Mouse (Mus musculus): ENCODE measurements at regions not wholly inside any gene's neighbourhood (a gene's known extent, or its start where the extent isn't known, plus 50 kb on each side); places are given as distances from the start of the nearest gene placed in this dataset.

DNA sequence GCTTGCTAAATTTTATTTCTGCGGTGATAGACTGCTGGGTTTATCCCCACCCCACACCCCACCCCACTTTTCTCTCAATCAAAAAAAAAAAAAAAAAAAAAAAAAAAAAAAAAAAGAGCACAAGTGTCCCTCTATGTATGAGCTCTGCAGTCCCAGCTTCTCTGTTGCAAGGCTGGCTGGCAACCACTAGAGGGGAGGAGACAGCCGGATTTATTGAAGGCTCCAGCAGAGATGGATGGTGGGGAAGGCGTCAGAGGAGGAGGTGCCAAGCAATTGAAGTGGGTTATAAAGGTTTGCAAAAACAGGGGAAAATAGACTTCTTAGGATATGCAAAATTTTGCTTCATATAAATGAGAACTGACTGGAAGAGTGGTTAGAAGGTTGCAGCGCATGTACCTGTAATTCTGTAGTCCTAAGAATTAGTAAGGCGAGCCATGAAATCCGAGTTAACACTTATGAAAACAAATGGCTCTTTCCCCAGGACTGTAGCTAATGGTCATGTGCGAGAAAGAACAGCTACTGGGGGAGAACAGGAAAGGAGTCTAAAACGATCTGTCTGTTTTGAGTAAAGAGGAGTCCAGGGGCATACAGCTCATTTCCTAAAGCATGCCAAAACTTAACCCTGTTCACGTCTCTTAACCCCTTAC is 885.1 kb upstream of the Pou3f3 start:
- peaks cover 4% of the 10 kb centered on the region; the same call in 1 of the 2 replicates for H3K27me3 ChIP-seq (ENCODE audit: poor library complexity, severe bottlenecking)
- peak; percentile 64 for DNase-seq (ENCODE audit: extremely low spot score, low spot score)
- no peaks in the 10 kb centered on the region for H3K9me3 ChIP-seq
- H3K36me3 ChIP-seq (replicated peaks) = no peaks in the 10 kb centered on the region
- H3K4me3 ChIP-seq = peak overlapping the region; percentile 6; the same call in 1 of the 2 replicates
- H3K27ac ChIP-seq = peak overlapping the region; percentile 66
- WGBS = 16% methylated on average over 9 of the region's 9 CpGs
- H3K4me1 ChIP-seq = peaks cover 61% of the 10 kb centered on the region

- WGBS = 85% methylated on average over 3 of the region's 3 CpGs
- DNase-seq (ENCODE audit: extremely low spot score, low spot score) = no peak
- Histone ChIP-seq H3K27ac (peak overlapping the region; percentile 66), H3K27me3 (ENCODE audit: poor library complexity, severe bottlenecking) (peaks cover 4% of the 10 kb centered on the region; the same call in 1 of the 2 replicates), H3K36me3 (replicated peaks) (no peaks in the 10 kb centered on the region), H3K4me3 (no peak overlapping the region), H3K4me1 (peaks cover 64% of the 10 kb centered on the region), H3K9me3 (no peaks in the 10 kb centered on the region)
Measured at GRCm38 (mm10) chr1:41811130-41811529, 884.4 kb upstream of the Pou3f3 start.

GRCm38 (mm10) chr1:41812071-41812470 is 883.5 kb upstream of the Pou3f3 start:
- H3K4me3 ChIP-seq = no peak overlapping the region
- no peaks in the 10 kb centered on the region for H3K9me3 ChIP-seq
- H3K27ac ChIP-seq = peak overlapping the region; percentile 78; the same call in 1 of the 2 replicates
- no peaks in the 10 kb centered on the region for H3K36me3 ChIP-seq (replicated peaks)
- H3K4me1 ChIP-seq = peaks cover 64% of the 10 kb centered on the region
- DNase-seq (ENCODE audit: extremely low spot score, low spot score) = no peak
- 64% methylated on average over 7 of the region's 7 CpGs for WGBS
- H3K27me3 ChIP-seq (ENCODE audit: poor library complexity, severe bottlenecking) = peaks cover 4% of the 10 kb centered on the region; the same call in 1 of the 2 replicates

DNA sequence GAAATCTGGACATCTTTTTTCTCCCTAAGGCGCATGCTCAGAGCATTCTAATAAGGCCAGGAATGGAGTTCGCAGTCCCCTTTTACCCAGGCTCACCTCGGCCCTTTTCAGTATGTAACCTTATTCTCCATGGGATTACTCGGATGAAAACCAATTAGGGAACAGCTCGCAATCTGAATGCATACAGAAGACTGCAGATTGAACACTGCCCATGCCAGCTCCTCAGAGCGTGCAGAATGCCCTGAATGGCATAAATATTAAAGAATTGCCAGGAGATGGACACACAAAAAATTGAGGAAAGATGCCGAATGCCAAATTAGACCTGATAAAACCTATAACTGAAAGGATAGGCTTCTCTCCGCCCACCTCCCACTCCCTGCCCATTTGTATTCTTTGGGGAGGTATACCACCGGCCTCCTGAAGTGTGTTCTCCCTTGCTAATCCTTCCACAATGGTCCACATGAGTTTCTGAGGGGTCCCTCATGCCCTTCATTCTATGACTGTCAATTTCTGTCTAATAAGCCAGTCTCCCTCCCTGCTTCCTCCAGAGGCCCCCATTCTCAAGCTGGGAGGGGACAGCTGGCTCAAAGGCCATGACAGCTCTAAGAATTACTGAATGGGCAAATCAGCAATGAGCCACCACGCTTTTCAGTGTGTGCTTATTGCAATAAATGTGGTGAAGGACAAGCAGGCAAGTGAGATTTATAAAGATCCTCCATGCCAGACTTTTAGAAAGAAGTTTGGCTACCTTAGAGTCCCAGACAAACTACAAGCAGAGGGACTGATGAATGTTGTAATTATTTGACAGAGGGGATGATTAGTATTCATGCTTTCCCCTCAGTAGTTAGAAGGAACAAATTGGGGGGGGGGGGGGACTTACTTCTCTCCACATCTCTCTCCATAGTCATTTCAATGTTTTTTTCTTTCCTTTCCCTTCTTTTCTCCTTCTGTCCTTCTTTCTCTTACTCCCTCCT is 881.2 kb upstream of the Pou3f3 start:
- 30% methylated on average over 10 of the region's 10 CpGs for WGBS
- peak; percentile 56 for DNase-seq (ENCODE audit: extremely low spot score, low spot score)
- H3K4me1 ChIP-seq = peaks cover 61% of the 10 kb centered on the region
- no peaks in the 10 kb centered on the region for H3K36me3 ChIP-seq (replicated peaks)
- H3K4me3 ChIP-seq = peak overlapping the region; percentile 4; the same call in 1 of the 2 replicates
- no peaks in the 10 kb centered on the region; the same call in 1 of the 2 replicates for H3K27me3 ChIP-seq (ENCODE audit: poor library complexity, severe bottlenecking)
- H3K9me3 ChIP-seq = no peaks in the 10 kb centered on the region
- H3K27ac ChIP-seq = peak overlapping the region; percentile 78

DNA sequence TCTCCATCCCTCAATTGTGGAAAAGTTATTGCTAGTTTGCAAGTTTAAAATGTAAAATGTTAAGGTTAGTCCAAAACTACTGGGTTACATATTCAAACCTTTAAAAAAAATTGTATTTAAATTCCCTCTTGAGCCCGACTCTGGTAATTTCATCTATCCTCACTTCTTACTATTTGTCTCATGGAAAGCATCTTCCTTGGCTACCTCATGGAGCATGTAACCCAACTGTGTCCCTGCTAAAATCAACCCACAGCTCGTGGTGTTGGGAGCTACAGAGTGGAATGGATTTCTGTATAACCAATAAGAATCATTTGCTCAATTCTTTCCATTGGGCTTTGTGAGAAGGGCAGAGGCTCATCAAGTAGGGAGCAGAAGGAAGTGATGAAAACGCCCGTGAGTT is 880.5 kb upstream of the Pou3f3 start:
- WGBS = 79% methylated on average over 4 of the region's 4 CpGs
- peaks cover 56% of the 10 kb centered on the region for H3K4me1 ChIP-seq

GRCm38 (mm10) chr1:41822742-41823141 is 872.8 kb upstream of the Pou3f3 start:
- DNase-seq (ENCODE audit: extremely low spot score, low spot score) = no peak
- Histone ChIP-seq H3K4me1 (no peaks in the 10 kb centered on the region), H3K27ac (no peak overlapping the region), H3K4me3 (no peak overlapping the region), H3K27me3 (ENCODE audit: poor library complexity, severe bottlenecking) (no peaks in the 10 kb centered on the region), H3K9me3 (no peaks in the 10 kb centered on the region), H3K36me3 (replicated peaks) (no peaks in the 10 kb centered on the region)
- 88% methylated on average over 5 of the region's 5 CpGs for WGBS

More for the DNA sequence above, 880.5 kb upstream of the Pou3f3 start:
- no peaks in the 10 kb centered on the region; the same call in 1 of the 2 replicates for H3K27me3 ChIP-seq (ENCODE audit: poor library complexity, severe bottlenecking)
- no peak overlapping the region for H3K4me3 ChIP-seq
- H3K9me3 ChIP-seq = no peaks in the 10 kb centered on the region
- no peaks in the 10 kb centered on the region for H3K36me3 ChIP-seq (replicated peaks)
- peak overlapping the region; percentile 78 for H3K27ac ChIP-seq
- DNase-seq (ENCODE audit: extremely low spot score, low spot score) = no peak

DNA sequence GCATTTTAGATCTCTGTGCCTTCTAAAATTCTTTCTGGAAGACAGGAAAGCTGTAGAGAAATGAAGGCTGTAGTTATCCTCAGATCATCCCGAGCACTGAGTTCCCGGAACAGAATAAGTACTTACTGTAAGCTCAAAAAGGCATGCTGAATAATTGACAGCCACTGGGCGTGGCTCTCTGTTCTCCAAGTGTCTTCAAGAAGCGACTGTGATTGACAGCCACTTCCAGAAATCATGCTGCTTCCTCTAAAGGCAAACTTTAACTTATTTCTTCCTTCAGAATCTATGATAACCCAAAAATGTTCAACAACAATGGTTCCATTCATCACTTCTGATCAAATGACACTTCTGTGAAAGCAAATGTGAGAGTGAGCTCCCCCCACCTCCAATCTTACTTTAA is 870.3 kb upstream of the Pou3f3 start:
- H3K27me3 ChIP-seq (ENCODE audit: poor library complexity, severe bottlenecking) = no peaks in the 10 kb centered on the region
- H3K4me1 ChIP-seq = no peaks in the 10 kb centered on the region
- DNase-seq (ENCODE audit: extremely low spot score, low spot score) = no peak
- no peak overlapping the region for H3K27ac ChIP-seq
- no peaks in the 10 kb centered on the region for H3K9me3 ChIP-seq
- H3K4me3 ChIP-seq = no peak overlapping the region
- no peaks in the 10 kb centered on the region for H3K36me3 ChIP-seq (replicated peaks)
- WGBS = 75% methylated on average over 4 of the region's 4 CpGs

DNA sequence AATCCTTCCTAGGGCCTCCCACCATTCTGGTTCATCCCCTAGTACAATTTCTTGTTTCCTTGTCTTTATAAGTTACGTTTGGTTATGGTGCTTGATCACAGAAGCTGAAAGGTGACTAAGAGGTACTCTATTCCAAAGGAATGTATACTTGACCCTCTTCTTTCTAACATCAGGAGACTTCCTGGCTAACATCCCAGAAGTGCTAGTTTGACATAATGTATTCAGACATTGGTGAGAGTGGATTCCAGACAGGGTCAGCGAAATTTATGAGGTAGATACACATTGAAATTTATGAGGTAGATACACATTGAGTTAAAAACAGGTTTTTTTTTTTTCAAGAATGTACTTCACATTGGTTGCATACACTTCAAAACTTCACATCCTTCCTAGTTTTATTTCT is 863.9 kb upstream of the Pou3f3 start:
- Histone ChIP-seq H3K9me3 (no peaks in the 10 kb centered on the region), H3K4me3 (no peak overlapping the region), H3K4me1 (no peaks in the 10 kb centered on the region), H3K27me3 (ENCODE audit: poor library complexity, severe bottlenecking) (no peaks in the 10 kb centered on the region), H3K36me3 (replicated peaks) (no peaks in the 10 kb centered on the region), H3K27ac (no peak overlapping the region)
- 90% methylated on average over 2 of the region's 2 CpGs for WGBS
- DNase-seq (ENCODE audit: extremely low spot score, low spot score) = no peak
